Mouse (Mus musculus): Measurements from ENCODE around the gene Hspb9. TPM values are rescaled to one million over a fixed set of nuclear protein-coding genes. Genes with fewer than 3 reads are reported as not detected.

The Hspb9 gene
- total and polyA plus RNA-seq, 3 experiments = 0.73 to 2.1 TPM; not detected in 1

- TF ChIP-seq CTCF (IDR thresholded peaks at IDR 0.05 in 2 of 3, conservative IDR thresholded peaks at IDR 0.05 in 1 of 3; ENCODE audit: control insufficient read depth in 1 of 3, insufficient read depth in 1 of 3, low read depth in 2 of 3, low read length in 3 of 3, poor library complexity in 1 of 3, severe bottlenecking in 1 of 3) (no peak), USF2 (IDR thresholded peaks at IDR 0.05; ENCODE audit: borderline replicate concordance in 1 of 2, insufficient read depth in 1 of 2, low read depth in 1 of 2, low read length in 2 of 2) (no peak), SMC3 (IDR thresholded peaks at IDR 0.05; ENCODE audit: low read depth, low read length) (no peak), POLR2A (IDR thresholded peaks at IDR 0.05; ENCODE audit: control insufficient read depth in 1 of 2, insufficient read depth in 1 of 2, low read depth in 1 of 2, low read length in 2 of 2, poor library complexity in 1 of 2) (peak in 1 of 2 experiments; percentile 43; a peak in 1 of 4 replicates), RAD21 (IDR thresholded peaks at IDR 0.05; ENCODE audit: low read depth, low read length) (no peak), SIN3A (IDR thresholded peaks at IDR 0.05; ENCODE audit: low read length) (peak; percentile 77), JUND (IDR thresholded peaks at IDR 0.05; ENCODE audit: low read depth, low read length) (no peak), TAL1 (IDR thresholded peaks at IDR 0.05; ENCODE audit: low read length) (no peak), KAT2A (conservative IDR thresholded peaks at IDR 0.05; ENCODE audit: low read depth, low read length) (no peak), GABPA (IDR thresholded peaks at IDR 0.05; ENCODE audit: low read depth, low read length) (no peak), NRF1 (IDR thresholded peaks at IDR 0.05; ENCODE audit: insufficient read depth, low read depth, low read length, poor library complexity, severe bottlenecking) (no peak), MEF2A (IDR thresholded peaks at IDR 0.05; ENCODE audit: extremely low read depth, insufficient replicate concordance, low read depth, low read length, poor library complexity, severe bottlenecking) (no peak)
Observed at GRCm38 (mm10) chr11:100703851-100704531, 9.7 kb upstream of the Hspb9 start, which contains the start of gene Dhx58 (continued).

- H3K79me2 ChIP-seq (ENCODE audit: control insufficient read depth, insufficient read depth, low read length, poor library complexity) = no peaks in the 10 kb centered on the region
- TF ChIP-seq RAD21 (IDR thresholded peaks at IDR 0.05; ENCODE audit: low read depth, low read length) (no peak), MYB (IDR thresholded peaks at IDR 0.05; ENCODE audit: low read depth, low read length) (no peak)
- no peak overlapping the region for H3K27ac ChIP-seq (ENCODE audit: control insufficient read depth, low read depth, low read length)
- peaks cover 0 to 12% of the 10 kb centered on the region in 2 experiments; a peak in 3 of 4 replicates for H3K36me3 ChIP-seq (ENCODE audit: control insufficient read depth in 1 of 2, insufficient read depth in 2 of 2, low read length in 2 of 2)
- peaks cover 3 to 7% of the 10 kb centered on the region in 2 experiments; a peak in 3 of 4 replicates for H3K4me1 ChIP-seq (ENCODE audit: control insufficient read depth in 1 of 2, insufficient read depth in 2 of 2, low read length in 2 of 2)
- no peak overlapping the region for H3K4me3 ChIP-seq (ENCODE audit: control insufficient read depth in 1 of 2, insufficient read depth in 1 of 2, low read depth in 2 of 2, low read length in 2 of 2)
- H3K27me3 ChIP-seq (ENCODE audit: control insufficient read depth in 1 of 2, insufficient read depth in 2 of 2, low read length in 2 of 2) = no peaks in the 10 kb centered on the region
- no peak for DNase-seq (ENCODE audit: low read depth, low spot score)
- no peak overlapping the region for H3K9ac ChIP-seq (ENCODE audit: control insufficient read depth, low read depth, low read length, poor library complexity, severe bottlenecking)
- no peaks in the 10 kb centered on the region for H3K9me3 ChIP-seq (replicated peaks; ENCODE audit: insufficient read depth, low read length)
Observed at GRCm38 (mm10) chr11:100705095-100705747, 8.4 kb upstream of the Hspb9 start.

- H3K9me3 ChIP-seq (replicated peaks; ENCODE audit: insufficient read depth, low read length) = no peaks in the 10 kb centered on the region
- H3K36me3 ChIP-seq (ENCODE audit: control insufficient read depth in 1 of 2, insufficient read depth in 2 of 2, low read length in 2 of 2) = peaks cover 0 to 25% of the 10 kb centered on the region in 2 experiments; a peak in 3 of 4 replicates
- H3K27ac ChIP-seq (ENCODE audit: control insufficient read depth, low read depth, low read length) = no peak overlapping the region
- H3K9ac ChIP-seq (ENCODE audit: control insufficient read depth, low read depth, low read length, poor library complexity, severe bottlenecking) = no peak overlapping the region
- DNase-seq (ENCODE audit: low read depth, low spot score) = no peak
- TF ChIP-seq POLR2AphosphoS5 (IDR thresholded peaks at IDR 0.05; ENCODE audit: borderline replicate concordance, low read depth, low read length) (no peak), KAT2A (conservative IDR thresholded peaks at IDR 0.05; ENCODE audit: low read depth, low read length) (no peak), RCOR1 (IDR thresholded peaks at IDR 0.05; ENCODE audit: low read depth, low read length) (no peak), POLR2AphosphoS2 (IDR thresholded peaks at IDR 0.05; ENCODE audit: low read length) (no peak), HCFC1 (IDR thresholded peaks at IDR 0.05; ENCODE audit: low read depth, low read length) (no peak), MAFK (IDR thresholded peaks at IDR 0.05; ENCODE audit: borderline replicate concordance, low read depth, low read length) (no peak), RAD21 (IDR thresholded peaks at IDR 0.05; ENCODE audit: low read depth, low read length) (no peak), E2F4 (IDR thresholded peaks at IDR 0.05; ENCODE audit: borderline replicate concordance, low read depth, low read length) (no peak), MXI1 (IDR thresholded peaks at IDR 0.05; ENCODE audit: low read depth, low read length) (no peak), JUND (IDR thresholded peaks at IDR 0.05; ENCODE audit: low read depth, low read length) (no peak), CHD1 (IDR thresholded peaks at IDR 0.05; ENCODE audit: low read depth, low read length) (no peak), SIN3A (IDR thresholded peaks at IDR 0.05; ENCODE audit: low read length) (no peak)
- H3K4me3 ChIP-seq (ENCODE audit: control insufficient read depth in 1 of 2, insufficient read depth in 1 of 2, low read depth in 2 of 2, low read length in 2 of 2) = no peak overlapping the region
- H3K4me1 ChIP-seq (ENCODE audit: control insufficient read depth in 1 of 2, insufficient read depth in 2 of 2, low read length in 2 of 2) = peaks cover 5 to 25% of the 10 kb centered on the region in 2 experiments; a peak in 3 of 4 replicates
- peaks cover 13% of the 10 kb centered on the region for H3K79me2 ChIP-seq (ENCODE audit: control insufficient read depth, insufficient read depth, low read length, poor library complexity)
- no peaks in the 10 kb centered on the region for H3K27me3 ChIP-seq (ENCODE audit: control insufficient read depth in 1 of 2, insufficient read depth in 2 of 2, low read length in 2 of 2)
Observed at GRCm38 (mm10) chr11:100709201-100709810, 4.3 kb upstream of the Hspb9 start.
